Mouse (Mus musculus) adrenal gland, postnatal 10 days (tissue): ENCODE data around the gene Col6a5. TPM values are rescaled to one million over a fixed set of nuclear protein-coding genes. Genes with fewer than 3 reads are reported as not detected.

Experiments
- DNase-seq: peaks from one replicate; pipeline ENCODE4 v3.0.0; 2021; ENCODE audit warnings: mixed read lengths
- long read RNA-seq, 2 experiments: library from polyadenylated mRNA; stranded (forward); transcript quantifications; one replicate each; pipeline ENCODE4 v2.0.0; 2021
- total RNA-seq, 2 experiments: library from RNA; stranded (reverse); gene quantifications; 2 replicates each; pipeline ENCODE4 v1.2.3; 2021

Gene Col6a5
- 1 to 10 TPM; 4.8 to 4.9 TPM for total RNA-seq
- long read RNA-seq, experiment 1, result 0 reads
- long read RNA-seq, experiment 2, partial matches to known transcripts, result 0 of 2 reads
- long read RNA-seq, experiment 2, other reads (novel, unspliced or antisense), result 2 of 2 reads

DNA sequence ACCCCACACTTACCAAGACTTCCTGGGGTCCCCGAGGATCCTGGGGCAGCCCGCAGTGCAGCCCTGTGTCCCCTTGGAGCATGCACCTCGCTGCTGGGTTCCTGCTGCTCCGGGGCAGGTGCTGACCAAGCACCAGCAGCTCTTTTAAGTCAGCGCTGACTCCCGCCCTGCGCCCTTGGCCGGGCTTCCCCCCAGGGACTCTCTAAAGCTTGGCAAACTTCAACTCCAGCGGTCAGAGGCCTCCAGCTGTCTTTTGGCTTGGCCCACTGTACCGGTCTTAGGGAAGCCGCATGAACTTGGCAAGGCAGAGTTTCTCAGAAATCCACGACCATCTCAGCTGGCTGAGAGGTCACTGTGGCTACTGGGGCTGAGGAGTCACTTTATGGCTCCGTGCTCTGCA lies at the start of gene Col6a5:
TSS of gene Col6a5 (minus strand) at position 111 of the 400 bp plus-strand sequence.
- peak; percentile 76 for DNase-seq

GRCm38 (mm10) chr9:105997955-105998354 lies 37.5 kb upstream of the Col6a5 start:
- DNase-seq, result no peak

GRCm38 (mm10) chr9:105992425-105992824 lies 32.0 kb upstream of the Col6a5 start:
- no peak for DNase-seq

DNA sequence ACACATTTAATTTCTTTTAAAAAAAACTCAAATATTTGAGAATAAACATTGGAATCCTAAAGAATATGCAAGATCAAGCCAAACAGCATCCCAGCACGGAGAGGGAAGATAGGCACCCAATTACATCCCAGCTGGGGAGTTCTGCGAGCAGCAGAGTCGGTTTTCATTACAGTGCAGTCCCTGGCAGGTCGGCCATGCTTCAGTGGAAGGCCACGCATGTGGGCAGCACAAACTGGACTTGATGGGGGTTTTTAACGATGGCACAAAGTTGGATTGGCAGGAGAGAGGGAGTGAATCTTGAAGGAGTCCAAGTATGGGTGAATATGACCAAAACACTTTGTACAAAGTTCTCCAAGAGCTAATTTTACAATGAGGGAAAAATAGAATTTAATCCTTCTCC lies 29.7 kb upstream of the Col6a5 start:
- no peak for DNase-seq

DNA sequence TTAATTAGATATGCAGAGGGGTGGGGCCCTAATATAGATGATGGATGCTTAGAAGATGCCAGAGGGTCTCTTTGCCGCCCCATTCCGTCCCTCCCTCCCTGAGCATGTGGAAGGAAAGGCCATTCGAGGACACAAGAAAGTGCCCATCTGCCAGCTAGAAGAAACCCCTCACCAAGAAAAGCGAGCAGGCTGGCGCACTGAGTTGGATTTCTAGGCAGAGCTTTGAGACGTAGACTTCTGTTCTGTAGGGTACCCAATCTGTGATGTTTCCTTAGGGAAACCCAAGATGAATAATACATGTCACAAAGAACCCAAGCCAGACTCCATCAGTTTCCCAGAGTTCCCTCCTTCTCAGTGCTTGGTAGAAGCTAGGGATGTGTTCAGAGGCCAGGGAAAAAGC lies 29.0 kb upstream of the Col6a5 start:
- no peak for DNase-seq

DNA sequence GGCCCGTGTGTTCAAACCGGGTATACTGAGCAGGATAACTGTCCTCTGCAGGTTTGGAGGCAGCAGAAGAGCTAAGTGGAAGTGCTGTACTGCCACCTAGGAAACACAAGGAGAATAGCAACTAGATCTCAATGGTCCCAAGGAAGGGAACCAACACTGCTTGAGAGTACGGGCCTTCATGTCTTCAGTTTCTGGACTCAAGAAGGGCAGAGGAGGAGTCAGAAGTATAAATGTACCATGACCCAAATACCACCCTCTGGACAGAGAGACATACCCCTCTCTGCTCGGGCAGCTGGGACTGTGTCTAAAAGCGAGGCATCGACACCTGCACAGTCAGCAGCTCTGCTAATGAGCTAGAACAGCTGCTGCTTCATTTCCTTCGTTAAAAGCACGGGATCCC lies 27.7 kb upstream of the Col6a5 start:
- DNase-seq, result peak; percentile 8

DNA sequence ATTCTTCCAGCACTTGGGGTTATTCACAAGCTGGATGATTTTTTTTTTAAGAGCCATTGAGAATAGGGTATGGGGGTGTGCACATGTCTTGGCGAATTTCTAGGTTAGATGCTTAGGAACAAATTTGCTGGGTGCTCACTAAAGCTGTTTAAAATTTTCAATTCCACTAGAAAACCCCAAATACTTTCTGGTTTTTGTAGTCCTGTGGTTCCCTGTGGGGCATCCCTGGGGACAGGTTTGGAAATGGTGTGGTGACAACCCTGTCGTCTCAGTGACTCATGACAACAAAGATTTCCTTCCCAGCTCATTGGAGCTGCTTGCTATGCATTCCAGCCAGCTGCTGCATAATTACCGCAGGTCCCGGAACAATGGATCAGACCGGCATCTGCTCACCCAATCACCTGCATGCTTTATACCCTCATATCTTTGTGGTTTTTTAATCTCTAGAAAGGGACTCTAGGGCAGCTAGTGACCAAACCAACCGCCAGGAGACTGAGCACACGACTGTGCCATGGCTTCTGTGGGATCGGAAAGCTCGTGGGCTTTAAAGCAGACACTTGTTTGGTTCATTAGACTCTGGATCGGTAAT lies 24.6 kb upstream of the Col6a5 start:
- no peak for DNase-seq

GRCm38 (mm10) chr9:105978479-105978878 lies 18.0 kb upstream of the Col6a5 start:
- no peak for DNase-seq

DNA sequence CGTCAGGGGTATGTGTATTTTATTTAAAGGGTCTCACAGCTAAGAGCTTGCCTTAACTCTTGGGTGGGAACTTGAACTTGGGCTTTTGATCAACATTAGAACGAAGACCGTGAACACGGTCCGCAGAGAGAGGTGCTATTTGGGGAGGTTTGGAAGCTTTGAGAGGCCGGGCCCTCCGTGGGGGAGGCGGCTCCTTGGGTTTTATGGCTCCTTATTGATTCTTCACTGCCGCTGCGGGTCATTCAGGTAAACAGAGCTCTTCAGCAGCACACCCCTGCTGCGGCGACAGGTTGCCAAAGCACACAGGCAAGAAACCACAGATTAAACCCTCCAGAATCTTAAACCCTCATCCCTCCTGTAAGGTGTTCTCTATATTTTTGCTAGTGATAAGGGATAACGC lies 16.4 kb upstream of the Col6a5 start:
- DNase-seq, result no peak

DNA sequence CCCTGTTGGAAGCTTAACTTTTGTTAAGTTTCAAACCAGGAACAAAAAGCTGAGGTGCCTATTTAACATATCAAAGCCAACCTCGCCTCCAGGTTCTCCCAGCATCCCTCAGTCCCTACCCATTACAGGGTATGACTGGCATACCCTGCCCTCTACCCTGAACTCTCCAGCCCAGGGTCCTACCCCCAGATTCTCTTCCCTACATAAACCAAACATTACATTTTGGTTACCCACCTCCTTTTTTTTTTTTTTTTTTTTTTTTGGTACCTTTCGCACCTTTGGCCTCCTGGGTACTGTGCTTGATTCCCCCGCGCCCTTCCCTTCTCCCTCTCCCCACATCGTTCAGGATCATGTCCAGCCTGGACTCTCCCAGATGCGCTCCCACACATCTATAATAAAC lies 15.9 kb upstream of the Col6a5 start:
- no peak for DNase-seq

DNA sequence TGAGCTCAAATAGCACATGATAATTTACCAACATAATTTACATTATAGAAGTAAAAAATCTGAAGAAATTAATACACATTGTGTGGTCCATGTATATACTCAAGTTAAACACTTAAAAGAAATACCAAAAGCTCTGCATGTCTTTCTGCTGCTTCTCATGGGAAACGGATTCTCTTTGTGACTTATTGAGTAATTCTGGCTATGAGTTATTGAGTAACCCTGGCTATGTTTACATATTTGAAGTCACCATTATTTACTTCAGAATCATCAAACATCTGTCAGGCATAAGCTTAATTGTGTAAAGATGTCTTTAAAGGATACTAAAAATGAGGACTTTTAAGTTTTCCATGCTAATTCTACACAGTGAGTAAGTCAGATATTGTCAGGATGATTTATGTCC lies 13.3 kb upstream of the Col6a5 start:
- no peak for DNase-seq

DNA sequence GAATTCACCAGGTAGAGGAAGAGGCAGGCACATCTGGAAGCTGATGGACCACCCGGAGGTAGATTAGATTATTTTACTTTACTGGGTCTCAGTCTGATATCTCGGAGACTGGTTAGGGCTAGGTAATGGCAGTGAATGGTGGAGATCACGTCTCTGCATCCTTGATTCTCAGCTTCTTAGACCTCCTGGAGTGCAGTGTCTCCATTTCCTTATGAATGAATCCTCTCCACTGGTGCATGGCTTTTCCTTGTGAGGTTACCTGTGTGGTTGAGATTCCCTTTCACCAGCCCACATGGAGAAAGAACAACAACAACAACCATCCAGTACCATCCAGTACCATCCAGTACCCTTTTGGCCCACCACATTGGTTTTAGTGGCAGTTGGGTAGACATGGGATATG lies 11.6 kb upstream of the Col6a5 start:
- no peak for DNase-seq

- DNase-seq, result no peak
Measured at GRCm38 (mm10) chr9:105971351-105971894, 11.0 kb upstream of the Col6a5 start.

- no peak for DNase-seq
Measured at GRCm38 (mm10) chr9:105970901-105971300, 10.5 kb upstream of the Col6a5 start.

GRCm38 (mm10) chr9:105967976-105968375 lies 7.5 kb upstream of the Col6a5 start:
- DNase-seq, result no peak

GRCm38 (mm10) chr9:105959116-105959515 lies 1.3 kb downstream of the Col6a5 start:
- no peak for DNase-seq

GRCm38 (mm10) chr9:105949755-105950154 lies 10.7 kb downstream of the Col6a5 start:
- no peak for DNase-seq

- DNase-seq, result no peak
Measured at GRCm38 (mm10) chr9:105947577-105947976, 12.9 kb downstream of the Col6a5 start.

GRCm38 (mm10) chr9:105933816-105934215 lies 26.6 kb downstream of the Col6a5 start:
- no peak for DNase-seq

GRCm38 (mm10) chr9:105929287-105929686 lies 31.2 kb downstream of the Col6a5 start:
- no peak for DNase-seq

GRCm38 (mm10) chr9:105928406-105929071 lies 31.9 kb downstream of the Col6a5 start:
- no peak for DNase-seq

GRCm38 (mm10) chr9:105923659-105924058 lies 36.8 kb downstream of the Col6a5 start:
- DNase-seq, result no peak

- no peak for DNase-seq
Measured at GRCm38 (mm10) chr9:105915186-105915585, 45.3 kb downstream of the Col6a5 start.

- DNase-seq, result no peak
Measured at GRCm38 (mm10) chr9:105910166-105910565, 50.3 kb downstream of the Col6a5 start.
